In the genomic region with DNA sequence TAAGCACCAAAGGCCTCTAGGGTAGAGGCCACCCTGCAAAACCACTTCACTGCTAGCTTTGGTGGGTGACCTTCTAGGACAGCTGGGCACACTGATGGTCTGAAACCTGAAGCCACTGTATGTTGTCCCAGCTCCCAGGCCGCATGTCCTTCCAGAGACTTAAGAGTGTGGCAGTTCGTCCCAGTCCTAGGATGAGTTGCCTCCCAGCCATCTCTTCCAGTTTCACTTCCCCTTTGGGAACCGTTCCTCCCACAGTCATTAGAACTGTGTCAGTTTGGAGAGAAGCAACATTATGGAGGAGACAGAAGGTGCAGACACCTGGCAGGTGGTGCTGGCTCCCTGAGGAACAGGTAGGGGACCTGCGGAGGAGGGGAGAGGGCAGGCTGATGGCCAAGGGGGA, we compare ENCODE assay signal across 9 mouse cellular contexts. TPM values are rescaled to one million over a fixed set of nuclear protein-coding genes. Genes with fewer than 3 reads are reported as not detected.
DNase-seq lines count a peak whose midpoint lies in the region; ATAC-seq and TF ChIP-seq lines count a peak whose summit lies in the region.
"Had no signal": no experiment of that assay in that cellular context is flagged by ENCODE, and none has a peak within 500 bp of the region (broad histone marks: within the 10 kb centered on the region; RNA-seq: fewer than 3 reads in every experiment).

No protein-coding gene starts in this region.

- WGBS in kidney, embryonic 16.5 days: 35% methylated on average over 4 of the region's 4 CpGs
- WGBS in embryonic facial prominence, embryonic 12.5 days: 43% methylated on average over 4 of the region's 4 CpGs
- 67% methylated on average over 4 of the region's 4 CpGs for WGBS in hindbrain, postnatal 0 days

- TF ChIP-seq CTCF in hindbrain, postnatal 0 days (IDR thresholded peaks at IDR 0.05; ENCODE audit: low read depth): no peak

- peak overlapping the region; percentile 25 for H3K4me3 ChIP-seq in kidney, embryonic 16.5 days (ENCODE audit: low read length)
- H3K4me3 ChIP-seq in embryonic facial prominence, embryonic 12.5 days: no peak overlapping the region
- no peak overlapping the region for H3K4me3 ChIP-seq in hindbrain, postnatal 0 days (ENCODE audit: low read length)

- H3K9ac ChIP-seq in kidney, embryonic 16.5 days (replicated peaks; ENCODE audit: low read length): peak overlapping the region; percentile 42; the same call in 1 of the 2 replicates
- H3K9ac ChIP-seq in embryonic facial prominence, embryonic 12.5 days: no peak overlapping the region
- no peak overlapping the region for H3K9ac ChIP-seq in hindbrain, postnatal 0 days (replicated peaks; ENCODE audit: low read length)

- H3K4me2 ChIP-seq in kidney, embryonic 16.5 days (replicated peaks; ENCODE audit: low read depth, low read length): peak overlapping the region; percentile 50
- peak overlapping the region; percentile 27 for H3K4me2 ChIP-seq in embryonic facial prominence, embryonic 12.5 days (replicated peaks)
- H3K4me2 ChIP-seq in hindbrain, postnatal 0 days (ENCODE audit: low read depth, low read length): peak overlapping the region; percentile 19; the same call in 1 of the 2 replicates

- intact Hi-C loops in left cerebral cortex, postnatal 14 days (cut with DNase I): no loop called here

- H3K27ac ChIP-seq in kidney, embryonic 16.5 days (ENCODE audit: low read length): no peak overlapping the region
- H3K27ac ChIP-seq in embryonic facial prominence, embryonic 12.5 days: no peak overlapping the region
- no peak overlapping the region for H3K27ac ChIP-seq in hindbrain, postnatal 0 days

- H3K9me3 ChIP-seq in kidney, embryonic 16.5 days (ENCODE audit: low read length): no peaks in the 10 kb centered on the region
- H3K9me3 ChIP-seq in embryonic facial prominence, embryonic 12.5 days: no peaks in the 10 kb centered on the region
- H3K9me3 ChIP-seq in hindbrain, postnatal 0 days (ENCODE audit: low read length): no peaks in the 10 kb centered on the region

- H3K36me3 ChIP-seq in kidney, embryonic 16.5 days (ENCODE audit: insufficient read depth, low read length): no peaks in the 10 kb centered on the region
- no peaks in the 10 kb centered on the region for H3K36me3 ChIP-seq in embryonic facial prominence, embryonic 12.5 days
- no peaks in the 10 kb centered on the region for H3K36me3 ChIP-seq in hindbrain, postnatal 0 days (ENCODE audit: insufficient read depth, low read length)

- peak; percentile 8; the same call in 1 of the 2 replicates for ATAC-seq in kidney, embryonic 16.5 days (ENCODE audit: low FRiP score, low TSS enrichment)
- ATAC-seq in embryonic facial prominence, embryonic 12.5 days (ENCODE audit: insufficient number of reproducible peaks, insufficient read depth, low FRiP score, low TSS enrichment): no peak
- ATAC-seq in hindbrain, postnatal 0 days: no peak
- peak; percentile 80 for ATAC-seq in megakaryocyte, adult 5-6 weeks (ENCODE audit: poor library complexity, severe bottlenecking)
- ATAC-seq: Patski had no signal

- peaks cover 15% of the 10 kb centered on the region for H3K4me1 ChIP-seq in kidney, embryonic 16.5 days (ENCODE audit: insufficient read depth, low read length)
- peaks cover 5% of the 10 kb centered on the region; the same call in 1 of the 2 replicates for H3K4me1 ChIP-seq in embryonic facial prominence, embryonic 12.5 days
- H3K4me1 ChIP-seq in hindbrain, postnatal 0 days (ENCODE audit: insufficient read depth, low read length): no peaks in the 10 kb centered on the region

- DNase-seq in kidney, postnatal 14 days: no peak
- DNase-seq in hindbrain, postnatal 0 days (ENCODE audit: low spot score): no peak
- no peak for DNase-seq in left cerebral cortex, adult 8-10 months (ENCODE audit: low spot score in 2 of 2)
- no peak for DNase-seq in ovary, postnatal 14 days (ENCODE audit: low spot score)
- no peak for DNase-seq in left cerebral cortex, postnatal 14 days (ENCODE audit: low spot score in 2 of 2)

- no peaks in the 10 kb centered on the region for H3K27me3 ChIP-seq in kidney, embryonic 16.5 days (ENCODE audit: insufficient read depth, low read length)
- peaks cover 12% of the 10 kb centered on the region for H3K27me3 ChIP-seq in embryonic facial prominence, embryonic 12.5 days
- H3K27me3 ChIP-seq in hindbrain, postnatal 0 days (ENCODE audit: insufficient read depth, low read length): no peaks in the 10 kb centered on the region
- H3K27me3 ChIP-seq: Patski had no signal

RNA-seq across cellular contexts. Expression of a gene that starts 0.4 kb away (rescaled TPM):
- not detected in 2 replicates for polyA plus RNA-seq in kidney, embryonic 16.5 days (2015; fragmentation: Nextera tagmentation; extraction: Ambion mirVana)
- polyA plus RNA-seq in embryonic facial prominence, embryonic 12.5 days (2016; fragmentation: Nextera tagmentation; extraction: Ambion mirVana): not detected in 2 replicates
- not detected in 2 replicates for total RNA-seq in hindbrain, postnatal 0 days (2014; rRNA removed)
- not detected in 2 replicates for polyA plus RNA-seq in hindbrain, postnatal 0 days (2015; fragmentation: Nextera tagmentation; extraction: Ambion mirVana)
- not detected in 2 replicates for total RNA-seq in megakaryocyte, adult 5-6 weeks (2015)
- total RNA-seq in megakaryocyte, adult 5-6 weeks (2017): not detected in 2 replicates
- total RNA-seq in left cerebral cortex, adult 8-10 months (2022): not detected
- not detected for total RNA-seq in left cerebral cortex, postnatal 14 days (2021)
- polyA plus RNA-seq: Patski had no signal

RNA-seq across cellular contexts. Expression of a gene that starts 11.4 kb away (rescaled TPM):
- polyA plus RNA-seq in kidney, embryonic 16.5 days (2015; fragmentation: Nextera tagmentation; extraction: Ambion mirVana): 89.4 and 93.5 TPM in 2 replicates
- 103 TPM in 2 replicates for polyA plus RNA-seq in embryonic facial prominence, embryonic 12.5 days (2016; fragmentation: Nextera tagmentation; extraction: Ambion mirVana)
- 76.4 and 83.7 TPM in 2 replicates for total RNA-seq in hindbrain, postnatal 0 days (2014; rRNA removed)
- 82.1 and 83.1 TPM in 2 replicates for polyA plus RNA-seq in hindbrain, postnatal 0 days (2015; fragmentation: Nextera tagmentation; extraction: Ambion mirVana)
- 57.4 and 62.3 TPM in 2 replicates for total RNA-seq in megakaryocyte, adult 5-6 weeks (2015)
- 86.3 and 88.8 TPM in 2 replicates for total RNA-seq in megakaryocyte, adult 5-6 weeks (2017)
- total RNA-seq in left cerebral cortex, adult 8-10 months (2022): 10 to 100 TPM; 50.5 to 55.7 (median 53.0) TPM
- 10 to 100 TPM; 52.1 to 54.3 TPM for total RNA-seq in left cerebral cortex, postnatal 14 days (2021)

Comparison
In these comparisons a context has a peak if more than half of its experiments do, and no peak if none do; other contexts are left out.
1. ATAC-seq: peak in kidney, embryonic 16.5 days (single experiment) and megakaryocyte, adult 5-6 weeks (single experiment); none in embryonic facial prominence, embryonic 12.5 days (single experiment) and hindbrain, postnatal 0 days (single experiment).
2. Peak in every context shown above with its lines, with median percentiles within 50 percentile points of each other: H3K4me2 ChIP-seq.